Mouse (Mus musculus) heart, adult 18-20 months (tissue): ENCODE measurements around the gene Herpud1. TPM values are rescaled to one million over a fixed set of nuclear protein-coding genes. Genes with fewer than 3 reads are reported as not detected.

Source experiments
- total RNA-seq, 2 experiments: library from RNA; stranded (reverse); gene quantifications; 2 replicates each; pipeline ENCODE4 v1.2.3; 2021

Herpud1 gene
- total RNA-seq, 2 experiments from 2014 or later = 204 to 275 TPM

Other genes with a start within 250 kb of the Herpud1 start
- gene Mt4, start 249.2 kb upstream of the Herpud1 start, total RNA-seq = not detected
- 1 to 10 TPM; 2.2 to 2.4 TPM for gene Mt3, start 233.8 kb upstream of the Herpud1 start, total RNA-seq
- 10 to 100 TPM; 24.4 to 89.7 TPM for gene Mt2, start 213.8 kb upstream of the Herpud1 start, total RNA-seq
- 100 to 1,000 TPM; 240 to 413 TPM for gene Mt1, start 207.4 kb upstream of the Herpud1 start, total RNA-seq
- gene Nup93, start 171.9 kb upstream of the Herpud1 start, total RNA-seq = 10 to 100 TPM; 15.6 to 16.2 TPM
- gene Slc12a3, start 57.2 kb upstream of the Herpud1 start, total RNA-seq = under 1 TPM; 0.12 to 0.41 TPM
- 1 to 10 TPM; 4.0 to 8.8 TPM for gene Nlrc5, start 47.9 kb downstream of the Herpud1 start, total RNA-seq
- 1 to 10 TPM; 3.8 to 3.9 TPM for gene Cpne2, start 146.6 kb downstream of the Herpud1 start, total RNA-seq
- gene Rspry1, start 215.5 kb downstream of the Herpud1 start, total RNA-seq = 10 to 100 TPM; 10.9 to 11.7 TPM
- 10 to 100 TPM; 19.7 to 22.0 TPM for gene Fam192a, start 215.6 kb downstream of the Herpud1 start, total RNA-seq